Mouse (Mus musculus) layer of hippocampus, adult 2 months (tissue): ENCODE measurements around the gene Pde4dip. TPM values are rescaled to one million over a fixed set of nuclear protein-coding genes. Genes with fewer than 3 reads are reported as not detected.

Source experiments
- DNase-seq, 2 experiments: peaks; one replicate each; pipeline ENCODE4 v3.0.0; 2022; ENCODE audit warnings: low spot score in 2 of 2
- H3K27ac ChIP-seq: fragments of 200-600 bp; 2 replicates; pipeline ENCODE4 v1.8.1; 2022
- H3K4me3 ChIP-seq: fragments of 200-600 bp; 2 replicates; pipeline ENCODE4 v1.8.1; 2022; ENCODE audit warnings: mild to moderate bottlenecking
- CTCF ChIP-seq: fragments of 200-600 bp; conservative IDR thresholded peaks from 2 replicates; pipeline ENCODE4 v1.8.1; 2022; ENCODE audit warnings: antibody characterized with exemption, mild to moderate bottlenecking, moderate library complexity
- total RNA-seq, 2 experiments: library from RNA; stranded (reverse); gene quantifications; 2 replicates each; pipeline ENCODE4 v1.2.3; 2021

The Pde4dip gene
- total RNA-seq, 2 experiments from 2014 or later, result 232 to 246 TPM

GRCm38 (mm10) chr3:97674644-97675110 lies 213.8 kb downstream of the Pde4dip start, which contains the start of gene Gm17651:
Gene Gm17651 (minus strand): TSS chr3:97674694.
- DNase-seq, result no peak
- H3K4me3 ChIP-seq, result no peak within 1 kb of the TSS
- H3K27ac ChIP-seq, result no peak within 1 kb of the TSS
- TF ChIP-seq CTCF, result no peak

DNA sequence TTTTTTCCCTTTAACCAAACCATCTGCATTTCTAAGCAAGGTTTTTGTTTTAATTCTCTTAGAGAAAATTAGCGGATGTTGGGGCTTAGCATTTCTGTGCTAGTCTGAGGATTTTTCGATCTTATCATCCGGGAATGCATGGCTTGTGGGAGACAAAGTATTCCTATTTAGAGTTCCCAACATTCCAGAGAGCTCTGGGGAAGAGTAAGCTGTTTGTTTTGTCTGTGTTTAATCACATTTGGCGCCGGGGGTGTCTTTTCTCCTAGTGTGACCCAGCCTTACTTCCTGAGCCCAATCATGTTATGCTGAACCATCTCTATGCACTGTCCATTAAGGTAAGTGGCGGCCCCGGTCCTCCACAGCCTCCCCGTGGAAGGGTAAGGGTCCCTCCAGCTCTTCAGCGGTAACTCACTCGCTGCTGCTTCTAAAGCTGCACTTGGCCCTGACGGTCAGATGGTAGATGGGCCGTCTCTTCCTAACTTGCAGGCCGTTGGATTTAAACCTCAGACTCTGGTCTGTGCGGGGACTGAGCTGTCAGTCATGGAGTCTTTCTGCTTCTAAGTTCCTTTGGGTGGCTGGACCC lies 221.3 kb downstream of the Pde4dip start:
- Histone ChIP-seq H3K4me3 (no peak overlapping the region), H3K27ac (no peak overlapping the region)
- DNase-seq, result no peak
- no peak for TF ChIP-seq CTCF

GRCm38 (mm10) chr3:97666154-97666553 lies 222.4 kb downstream of the Pde4dip start:
- no peak for DNase-seq
- TF ChIP-seq CTCF, result no peak
- Histone ChIP-seq H3K27ac (no peak overlapping the region), H3K4me3 (no peak overlapping the region)

DNA sequence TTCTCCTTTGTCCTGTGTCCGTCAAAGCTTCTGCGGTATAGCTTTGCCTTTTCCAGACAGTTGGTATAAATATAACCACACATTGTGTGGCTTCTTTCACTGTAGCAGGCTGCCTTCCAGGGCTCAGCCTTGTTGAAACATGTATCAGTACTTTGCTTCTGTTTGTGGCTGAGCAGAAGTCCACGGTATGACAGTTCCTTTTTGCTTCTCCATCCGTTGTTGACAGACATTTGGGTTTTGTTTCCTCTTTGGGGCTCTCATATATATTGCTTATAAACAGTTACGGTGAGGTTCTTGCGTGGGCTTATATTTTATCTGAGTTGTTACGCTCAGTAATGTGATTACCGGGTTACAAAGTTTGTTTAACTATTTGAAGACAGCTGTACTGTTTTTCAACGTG lies 223.0 kb downstream of the Pde4dip start:
- no peak for TF ChIP-seq CTCF
- no peak for DNase-seq
- Histone ChIP-seq H3K4me3 (no peak overlapping the region), H3K27ac (no peak overlapping the region)

GRCm38 (mm10) chr3:97661206-97661605 lies 227.3 kb downstream of the Pde4dip start:
- DNase-seq, result no peak
- H3K27ac ChIP-seq, result no peak overlapping the region
- H3K4me3 ChIP-seq, result no peak overlapping the region
- TF ChIP-seq CTCF, result no peak

DNA sequence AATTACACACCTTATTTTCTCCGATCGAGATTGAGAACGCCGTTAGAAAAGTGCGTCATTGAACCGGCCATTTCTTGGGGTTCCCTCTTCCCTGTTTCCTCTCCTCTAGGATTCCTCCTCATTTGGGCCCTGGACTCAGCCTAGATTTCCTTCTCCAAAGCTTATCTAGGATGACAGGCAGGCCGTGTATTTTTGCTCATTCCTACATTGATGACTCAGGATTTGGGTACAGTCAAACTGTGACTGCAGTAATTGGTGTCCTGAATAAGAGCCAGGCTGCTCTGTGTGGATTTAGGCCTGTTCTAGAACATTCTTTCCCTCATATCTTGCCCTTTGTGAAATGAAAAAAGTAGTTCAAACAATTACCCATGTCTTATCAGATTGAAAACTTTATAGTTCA lies 228.8 kb downstream of the Pde4dip start:
- DNase-seq, result no peak
- no peak for TF ChIP-seq CTCF
- Histone ChIP-seq H3K4me3 (peak overlapping the region; percentile 93), H3K27ac (peak overlapping the region; percentile 90; the same call in 1 of the 2 replicates)

DNA sequence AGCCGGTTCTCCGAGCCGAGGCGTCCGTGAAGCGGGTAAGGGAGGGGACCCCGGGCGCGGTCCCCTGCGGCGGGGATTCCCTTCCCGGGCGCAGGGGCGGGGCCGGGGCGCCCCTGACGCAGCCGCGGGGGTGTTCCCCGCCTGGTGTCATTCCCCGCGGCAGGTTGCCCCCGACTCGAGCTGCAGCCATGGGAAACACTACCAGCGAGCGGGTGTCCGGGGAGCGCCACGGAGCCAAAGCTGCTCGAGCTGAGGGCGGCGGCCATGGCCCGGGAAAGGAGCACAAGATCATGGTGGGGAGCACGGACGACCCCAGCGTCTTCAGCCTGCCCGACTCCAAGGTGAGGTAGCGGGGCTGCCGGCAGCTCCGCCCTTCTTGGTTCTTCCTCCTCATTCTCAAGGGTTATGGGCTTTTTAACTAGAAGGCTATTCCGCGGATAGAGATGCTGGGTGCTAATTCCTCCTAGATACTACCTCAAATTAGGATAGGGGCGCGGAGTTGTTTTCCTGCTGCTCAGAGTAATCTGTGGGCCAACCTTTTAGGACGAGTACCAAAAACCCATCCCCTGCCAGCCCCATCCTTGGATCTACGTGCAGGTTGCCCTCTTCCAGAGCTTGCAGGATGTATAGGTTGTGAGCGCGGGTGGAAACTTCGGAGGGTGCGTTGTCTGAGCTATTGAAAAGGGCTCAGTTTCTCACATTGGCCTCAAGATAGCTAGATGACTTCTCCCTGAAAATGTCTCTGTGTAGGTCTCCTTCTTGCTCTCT lies 229.9 kb downstream of the Pde4dip start:
- DNase-seq, result peak in 1 of 2 experiments; percentile 75
- TF ChIP-seq CTCF, result no peak
- Histone ChIP-seq H3K4me3 (peak overlapping the region; percentile 93), H3K27ac (peak overlapping the region; percentile 90)

- peak; percentile 98 to 99 for DNase-seq
- peak within 1 kb of the TSS; percentile 93 for H3K4me3 ChIP-seq
- no peak for TF ChIP-seq CTCF
- peak within 1 kb of the TSS; percentile 90 for H3K27ac ChIP-seq
Observed at GRCm38 (mm10) chr3:97657655-97658411, 230.7 kb downstream of the Pde4dip start, which contains the start of gene Prkab2. Gene Prkab2 (plus strand): TSS chr3:97658193.

DNA sequence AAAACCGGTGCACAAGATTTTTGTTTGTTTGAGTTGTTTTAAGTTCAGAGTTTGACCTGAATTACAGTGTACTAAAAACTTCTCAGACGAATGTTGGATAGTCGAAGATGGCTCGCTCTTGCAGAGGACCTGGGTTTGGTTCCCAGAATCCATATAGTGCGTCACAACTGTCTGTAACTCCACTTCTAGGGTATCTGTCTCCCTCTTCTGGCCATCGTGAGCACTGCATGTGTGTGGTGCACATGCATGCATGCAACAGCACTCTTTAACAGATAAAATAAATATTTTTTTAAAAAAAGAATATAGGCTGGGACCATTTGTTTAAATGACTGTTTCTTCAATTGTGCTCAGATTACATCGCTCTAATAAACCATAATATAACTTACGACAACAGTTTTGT lies 233.6 kb downstream of the Pde4dip start:
- no peak for DNase-seq
- peak; percentile 70 for TF ChIP-seq CTCF
- no peak overlapping the region for H3K27ac ChIP-seq

GRCm38 (mm10) chr3:97653781-97654180 lies 234.7 kb downstream of the Pde4dip start:
- H3K27ac ChIP-seq, result no peak overlapping the region
- H3K4me3 ChIP-seq, result no peak overlapping the region
- DNase-seq, result no peak
- no peak for TF ChIP-seq CTCF

More for the DNA sequence above, 233.6 kb downstream of the Pde4dip start:
- H3K4me3 ChIP-seq, result no peak overlapping the region

DNA sequence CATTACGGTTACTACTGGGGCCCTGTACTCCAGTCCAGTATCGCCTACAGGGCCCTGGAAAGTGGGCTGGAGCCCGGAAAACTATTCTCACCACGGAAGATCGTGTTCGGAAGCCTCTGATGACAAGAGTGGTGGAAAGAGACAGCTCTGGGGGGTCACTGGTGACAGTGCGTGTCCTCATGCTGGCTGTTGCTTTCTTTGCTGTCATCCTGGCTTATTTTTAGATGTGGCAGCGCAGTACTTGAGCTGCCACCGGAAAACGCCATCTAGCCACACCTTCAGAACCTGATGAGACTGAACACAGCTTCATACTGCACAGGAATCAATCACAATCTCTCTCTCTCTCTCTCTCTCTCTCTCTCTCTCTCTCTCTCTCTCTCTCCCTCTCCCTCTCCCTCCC lies 236.9 kb downstream of the Pde4dip start:
- Histone ChIP-seq H3K27ac (no peak overlapping the region), H3K4me3 (no peak overlapping the region)
- no peak for TF ChIP-seq CTCF
- no peak for DNase-seq

- no peak for DNase-seq
- no peak for TF ChIP-seq CTCF
- no peak overlapping the region for H3K4me3 ChIP-seq
- H3K27ac ChIP-seq, result 0 out of 2 replicates have a peak overlapping the region, but pooled peaks have one; percentile 62
Observed at GRCm38 (mm10) chr3:97649469-97649868, 239.0 kb downstream of the Pde4dip start.

DNA sequence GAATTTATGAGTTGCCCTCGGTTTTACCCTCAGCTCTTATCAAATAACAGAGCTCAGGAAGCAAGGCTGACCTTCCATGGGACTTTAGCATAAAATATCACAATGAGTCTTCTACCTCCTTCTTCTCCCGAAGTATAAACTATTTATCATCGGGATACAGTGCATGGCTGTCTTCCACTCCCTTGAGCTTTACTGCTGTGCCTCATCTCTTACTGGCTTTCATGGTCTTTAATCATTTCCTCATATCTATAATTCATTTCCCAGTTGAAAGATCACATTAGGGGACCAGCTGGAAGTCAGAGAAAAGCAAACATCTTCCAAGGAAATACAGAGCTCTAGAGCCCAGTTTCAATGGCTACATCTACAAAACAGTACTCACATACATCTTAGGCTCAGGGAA lies 239.5 kb downstream of the Pde4dip start:
- no peak for TF ChIP-seq CTCF
- 0 out of 2 replicates have a peak overlapping the region, but pooled peaks have one; percentile 62 for H3K27ac ChIP-seq
- no peak for DNase-seq
- H3K4me3 ChIP-seq, result no peak overlapping the region
